Mouse (Mus musculus) forebrain, embryonic 11.5 days (tissue): ENCODE data around the gene Snx27. TPM values are rescaled to one million over a fixed set of nuclear protein-coding genes. Genes with fewer than 3 reads are reported as not detected.

ENCODE experiments used
- ATAC-seq: fragments of 200-750 bp; cut with Nextera tagmentation; replicated peaks from 2 replicates; pipeline ENCODE4 v1.8.0; 2017; ENCODE audit warnings: moderate TSS enrichment; ENCODE audit not compliant: low FRiP score
- DNase-seq: peaks from one replicate; pipeline ENCODE4 v3.0.0-alpha.2; 2017; ENCODE audit warnings: low spot score
- H3K27ac ChIP-seq: fragments of 300-500 bp; sonication (generic); 2 replicates; pipeline ENCODE4 v1.5.1; 2014; ENCODE audit warnings: low read depth, low read length
- H3K27me3 ChIP-seq: fragments of 300-500 bp; sonication (generic); 2 replicates; pipeline ENCODE4 v1.6.1; 2014; ENCODE audit warnings: mild to moderate bottlenecking, low read length, mixed read lengths; ENCODE audit not compliant: control insufficient read depth, insufficient read depth
- H3K36me3 ChIP-seq: fragments of 300-500 bp; sonication (generic); 2 replicates; pipeline ENCODE4 v1.6.1; 2014; ENCODE audit warnings: mild to moderate bottlenecking, low read length, moderate library complexity, mixed read lengths; ENCODE audit not compliant: control insufficient read depth, insufficient read depth
- H3K4me1 ChIP-seq: fragments of 300-500 bp; sonication (generic); replicated peaks from 2 replicates; pipeline ENCODE4 v1.6.1; 2014; ENCODE audit warnings: low read length, mixed read lengths; ENCODE audit not compliant: control insufficient read depth, insufficient read depth
- H3K4me2 ChIP-seq: fragments of 300-500 bp; sonication (generic); 2 replicates; pipeline ENCODE4 v1.6.1; 2014; ENCODE audit warnings: low read depth, mild to moderate bottlenecking, low read length, moderate library complexity, mixed read lengths; ENCODE audit not compliant: severe bottlenecking
- H3K4me3 ChIP-seq: fragments of 300-500 bp; sonication (generic); 2 replicates; pipeline ENCODE4 v1.5.1; 2014; ENCODE audit warnings: low read depth, low read length
- H3K9ac ChIP-seq: fragments of 300-500 bp; sonication (generic); 2 replicates; pipeline ENCODE4 v1.6.1; 2014; ENCODE audit warnings: low read length
- H3K9me3 ChIP-seq: fragments of 300-500 bp; sonication (generic); 2 replicates; pipeline ENCODE4 v1.6.1; 2016; ENCODE audit warnings: low read length, mixed read lengths; ENCODE audit not compliant: control insufficient read depth
- WGBS: fragments of 180-500 bp; shearing (Covaris S2); extraction: QIAGEN DNeasy Blood & Tissue Kit; methylation state at CpG from one replicate; pipeline ENCODE4 v1.1.7; 2014; 5-methylcytosine and 5-hydroxymethylcytosine counted together
- polyA plus RNA-seq: library from polyadenylated mRNA; unstranded; fragments of >200 nt; fragmentation: Nextera tagmentation; extraction: Ambion mirVana; gene quantifications from 2 replicates; pipeline ENCODE4 v1.2.1, GENCODE M21; 2014

Gene Snx27
- polyA plus RNA-seq, 1 experiment from 2014 or later, result 48.5 TPM

GRCm38 (mm10) chr3:94587962-94588361 lies 5.4 kb upstream of the Snx27 start:
- H3K9me3 ChIP-seq, result no peaks in the 10 kb centered on the region
- ATAC-seq, result no peak
- H3K27me3 ChIP-seq, result no peaks in the 10 kb centered on the region
- no peaks in the 10 kb centered on the region for H3K36me3 ChIP-seq
- H3K9ac ChIP-seq, result no peak overlapping the region
- no peak for DNase-seq
- H3K27ac ChIP-seq, result no peak overlapping the region
- 80% methylated on average over 5 of the region's 5 CpGs for WGBS
- no peak overlapping the region for H3K4me2 ChIP-seq
- H3K4me3 ChIP-seq, result no peak overlapping the region
- no peaks in the 10 kb centered on the region for H3K4me1 ChIP-seq

GRCm38 (mm10) chr3:94582944-94583343 lies 428 bp upstream of the Snx27 start:
- H3K4me1 ChIP-seq, result peaks cover 5% of the 10 kb centered on the region; the same call in 1 of the 2 replicates
- no peaks in the 10 kb centered on the region for H3K36me3 ChIP-seq
- 73% methylated on average over 7 of the region's 7 CpGs for WGBS
- ATAC-seq (no peak), DNase-seq (no peak)
- no peak overlapping the region; the same call in 1 of the 2 replicates for H3K4me3 ChIP-seq
- no peak overlapping the region for H3K4me2 ChIP-seq
- H3K27me3 ChIP-seq, result no peaks in the 10 kb centered on the region
- no peak overlapping the region for H3K9ac ChIP-seq
- no peaks in the 10 kb centered on the region for H3K9me3 ChIP-seq
- no peak overlapping the region for H3K27ac ChIP-seq

- Histone ChIP-seq H3K27ac (peak overlapping the region; percentile 70), H3K4me3 (peak overlapping the region; percentile 62), H3K4me2 (peak overlapping the region; percentile 58), H3K9ac (peak overlapping the region; percentile 86), H3K36me3 (no peaks in the 10 kb centered on the region), H3K9me3 (no peaks in the 10 kb centered on the region), H3K27me3 (no peaks in the 10 kb centered on the region), H3K4me1 (peaks cover 5% of the 10 kb centered on the region; the same call in 1 of the 2 replicates)
- peak; percentile 82 for ATAC-seq
- WGBS, result under 1% methylated on average over 46 of the region's 48 CpGs
- DNase-seq, result no peak
These were observed 592 bp downstream of the Snx27 start for GRCm38 (mm10) chr3:94581793-94582455.

- WGBS, result 3% methylated on average over 16 of the region's 16 CpGs
- peaks cover 5% of the 10 kb centered on the region; the same call in 1 of the 2 replicates for H3K4me1 ChIP-seq
- no peaks in the 10 kb centered on the region for H3K9me3 ChIP-seq
- ATAC-seq (no peak), DNase-seq (peak; percentile 51)
- H3K27me3 ChIP-seq, result no peaks in the 10 kb centered on the region
- H3K27ac ChIP-seq, result no peak overlapping the region
- peak overlapping the region; percentile 86 for H3K9ac ChIP-seq
- H3K4me2 ChIP-seq, result peak overlapping the region; percentile 58
- no peaks in the 10 kb centered on the region for H3K36me3 ChIP-seq
- H3K4me3 ChIP-seq, result peak overlapping the region; percentile 62
These were observed 1.3 kb downstream of the Snx27 start for GRCm38 (mm10) chr3:94581138-94581780.

GRCm38 (mm10) chr3:94574506-94574905 lies 8.0 kb downstream of the Snx27 start:
- ATAC-seq (no peak), DNase-seq (no peak)
- WGBS, result 93% methylated on average over 6 of the region's 6 CpGs
- H3K27me3 ChIP-seq, result no peaks in the 10 kb centered on the region
- no peak overlapping the region for H3K4me3 ChIP-seq
- H3K4me2 ChIP-seq, result no peak overlapping the region
- H3K9me3 ChIP-seq, result no peaks in the 10 kb centered on the region
- H3K27ac ChIP-seq, result no peak overlapping the region
- H3K4me1 ChIP-seq, result 0 out of 2 replicates have a peak, but pooled peaks cover 3% of the 10 kb centered on the region
- H3K36me3 ChIP-seq, result no peaks in the 10 kb centered on the region
- H3K9ac ChIP-seq, result no peak overlapping the region

GRCm38 (mm10) chr3:94567242-94567641 lies 15.3 kb downstream of the Snx27 start:
- no peak for ATAC-seq
- Histone ChIP-seq H3K27ac (no peak overlapping the region), H3K36me3 (no peaks in the 10 kb centered on the region), H3K9me3 (no peaks in the 10 kb centered on the region), H3K4me1 (peaks cover 2% of the 10 kb centered on the region; the same call in 1 of the 2 replicates), H3K9ac (no peak overlapping the region), H3K27me3 (no peaks in the 10 kb centered on the region), H3K4me3 (no peak overlapping the region), H3K4me2 (no peak overlapping the region)
- no peak for DNase-seq
- WGBS, result 62% methylated on average over 2 of the region's 2 CpGs

GRCm38 (mm10) chr3:94565557-94565956 lies 17.0 kb downstream of the Snx27 start:
- 70% methylated on average over 2 of the region's 2 CpGs for WGBS
- DNase-seq, result no peak

GRCm38 (mm10) chr3:94565127-94565526 lies 17.4 kb downstream of the Snx27 start:
- DNase-seq, result no peak
- Histone ChIP-seq H3K9ac (no peak overlapping the region), H3K4me1 (peaks cover 2% of the 10 kb centered on the region; the same call in 1 of the 2 replicates), H3K9me3 (no peaks in the 10 kb centered on the region), H3K27me3 (no peaks in the 10 kb centered on the region), H3K36me3 (no peaks in the 10 kb centered on the region), H3K27ac (no peak overlapping the region), H3K4me3 (no peak overlapping the region), H3K4me2 (no peak overlapping the region)
- 64% methylated on average over 3 of the region's 3 CpGs for WGBS
- no peak for ATAC-seq

More at GRCm38 (mm10) chr3:94565557-94565956, 17.0 kb downstream of the Snx27 start:
- no peaks in the 10 kb centered on the region for H3K27me3 ChIP-seq
- H3K4me1 ChIP-seq, result peaks cover 2% of the 10 kb centered on the region; the same call in 1 of the 2 replicates
- no peak overlapping the region for H3K4me2 ChIP-seq
- H3K4me3 ChIP-seq, result no peak overlapping the region
- no peaks in the 10 kb centered on the region for H3K9me3 ChIP-seq
- H3K36me3 ChIP-seq, result no peaks in the 10 kb centered on the region
- no peak for ATAC-seq
- H3K9ac ChIP-seq, result no peak overlapping the region
- no peak overlapping the region for H3K27ac ChIP-seq
